Mouse (Mus musculus) spleen, adult 2 months (tissue): ENCODE data around the gene Tex45. TPM values are rescaled to one million over a fixed set of nuclear protein-coding genes. Genes with fewer than 3 reads are reported as not detected.
A peak's percentile ranks its signal among the peaks of the same experiment; 100 is the strongest.

Experiments used
- DNase-seq, 2 experiments: peaks; one replicate each; pipeline versions ENCODE4 v3.0.0 to v3.0.0-alpha.2; 2012 to 2021; ENCODE audit warnings: low spot score in 2 of 2, low read depth in 1 of 2
- H3K27ac ChIP-seq: fragments of 200-500 bp; 2 replicates; pipeline ENCODE4 v1.5.1; 2012; ENCODE audit warnings: low read length, inconsistent platforms; ENCODE audit not compliant: insufficient read depth
- H3K27me3 ChIP-seq: fragments of 200-500 bp; 2 replicates; pipeline ENCODE4 v1.6.1; 2012; ENCODE audit warnings: mild to moderate bottlenecking, moderate library complexity, low read length, inconsistent platforms; ENCODE audit not compliant: control insufficient read depth, insufficient read depth
- H3K36me3 ChIP-seq: fragments of 200-500 bp; 2 replicates; pipeline ENCODE4 v1.6.1; 2012; ENCODE audit warnings: mild to moderate bottlenecking, low read length, inconsistent platforms; ENCODE audit not compliant: control insufficient read depth, insufficient read depth
- H3K4me1 ChIP-seq: fragments of 200-500 bp; 2 replicates; pipeline ENCODE4 v1.6.1; 2011; ENCODE audit warnings: inconsistent platforms; ENCODE audit not compliant: control insufficient read depth, insufficient read depth, insufficient read length
- H3K4me3 ChIP-seq: fragments of 200-500 bp; 2 replicates; pipeline ENCODE4 v1.5.1; 2011; ENCODE audit warnings: mild to moderate bottlenecking, inconsistent platforms; ENCODE audit not compliant: insufficient read depth, insufficient read length; ENCODE audit errors: extremely low read depth
- CTCF ChIP-seq: fragments of 200-500 bp; IDR thresholded peaks from 2 replicates; pipeline ENCODE4 v1.5.1; 2011; ENCODE audit warnings: mild to moderate bottlenecking, inconsistent platforms; ENCODE audit not compliant: insufficient read depth, insufficient read length, insufficient replicate concordance; ENCODE audit errors: extremely low read depth
- POLR2A ChIP-seq: fragments of 200-500 bp; IDR thresholded peaks from 2 replicates; pipeline ENCODE4 v1.6.1; 2011; ENCODE audit warnings: low read depth, low read length, inconsistent platforms
- WGBS: fragments of 180-500 bp; shearing (Covaris S2); methylation state at CpG from one replicate; pipeline ENCODE4 v1.1.7; 2018; 5-methylcytosine and 5-hydroxymethylcytosine counted together
- polyA plus RNA-seq: library from polyadenylated mRNA; depleted of rRNA; stranded (reverse); fragments of >200 nt; gene quantifications from 2 replicates; pipeline ENCODE4 v1.2.3, GENCODE M21; 2012

Tex45 gene
- polyA plus RNA-seq, 1 experiment: 0.05 TPM

DNA sequence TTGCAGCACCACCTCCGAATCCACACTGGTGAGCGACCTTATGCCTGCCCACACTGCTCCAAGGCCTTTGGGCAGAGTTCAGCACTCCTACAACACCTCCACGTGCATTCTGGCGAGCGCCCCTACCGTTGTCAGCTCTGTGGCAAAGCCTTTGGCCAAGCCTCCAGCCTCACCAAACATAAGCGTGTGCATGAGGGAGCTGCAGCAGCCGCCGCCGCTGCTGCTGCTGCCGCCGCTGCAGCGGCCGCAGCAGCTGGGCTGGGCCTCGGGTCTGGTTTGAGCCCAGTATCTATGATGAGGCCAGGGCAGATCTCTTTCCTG, 25.7 kb downstream of the Tex45 start:
- no peak for DNase-seq
- Histone ChIP-seq H3K27me3 (no peaks in the 10 kb centered on the region), H3K36me3 (no peaks in the 10 kb centered on the region; the same call in 1 of the 2 replicates), H3K4me1 (0 out of 2 replicates have a peak, but pooled peaks cover 3% of the 10 kb centered on the region), H3K27ac (no peak overlapping the region), H3K4me3 (no peak overlapping the region)
- TF ChIP-seq POLR2A (no peak), CTCF (no peak)
- WGBS: 94% methylated on average over 15 of the region's 15 CpGs

DNA sequence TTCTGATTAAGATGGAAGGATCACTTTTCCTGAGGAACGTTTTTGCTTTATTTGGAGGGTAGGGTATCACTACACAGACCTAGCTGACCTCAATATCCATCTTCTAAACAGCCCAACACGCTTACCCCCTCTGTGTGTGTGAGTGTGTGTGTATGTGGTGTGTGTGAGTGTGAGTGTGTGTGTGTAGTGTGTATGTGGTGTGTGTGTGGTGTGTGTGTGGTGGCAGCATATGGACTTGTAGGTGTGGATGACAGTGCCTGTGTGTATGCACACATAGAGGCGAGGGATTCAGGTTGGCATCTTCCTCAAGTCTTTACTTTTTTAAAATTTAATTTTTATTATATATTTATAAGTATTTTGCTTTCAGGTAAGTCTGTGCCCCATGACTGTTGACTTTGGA, 27.9 kb downstream of the Tex45 start:
- 90% methylated on average over 3 of the region's 3 CpGs for WGBS
- Histone ChIP-seq H3K27me3 (no peaks in the 10 kb centered on the region), H3K27ac (no peak overlapping the region), H3K4me1 (0 out of 2 replicates have a peak, but pooled peaks cover 2% of the 10 kb centered on the region), H3K4me3 (no peak overlapping the region), H3K36me3 (no peaks in the 10 kb centered on the region; the same call in 1 of the 2 replicates)
- no peak for DNase-seq
- TF ChIP-seq CTCF: no peak
- no peak for TF ChIP-seq POLR2A

DNA sequence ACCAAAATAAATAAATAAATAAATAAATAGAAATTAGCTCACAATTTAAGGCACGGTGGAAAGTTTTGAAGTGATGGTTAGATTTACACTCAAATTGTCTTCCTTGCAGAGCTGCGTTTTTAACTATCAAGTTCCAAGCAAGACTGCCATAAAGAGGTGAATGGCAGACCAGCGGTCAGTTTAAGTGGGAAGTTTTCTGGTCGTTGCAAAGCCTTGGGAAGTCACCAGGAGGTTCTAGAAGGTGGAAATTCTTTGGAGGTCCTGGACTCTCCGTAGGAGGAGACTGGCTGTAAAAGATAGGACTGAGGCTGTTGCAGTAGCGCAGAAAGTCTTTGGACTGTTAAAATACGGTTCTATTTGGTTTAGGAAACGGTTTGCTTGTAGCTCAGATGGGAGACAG, 29.1 kb downstream of the Tex45 start:
- no peak for DNase-seq
- H3K27me3 ChIP-seq: no peaks in the 10 kb centered on the region
- TF ChIP-seq CTCF: no peak
- 3% methylated on average over 8 of the region's 8 CpGs for WGBS
- H3K36me3 ChIP-seq: no peaks in the 10 kb centered on the region; the same call in 1 of the 2 replicates
- H3K4me1 ChIP-seq: no peaks in the 10 kb centered on the region
- peak overlapping the region; percentile 73 for H3K4me3 ChIP-seq
- H3K27ac ChIP-seq: peak overlapping the region; percentile 58

DNA sequence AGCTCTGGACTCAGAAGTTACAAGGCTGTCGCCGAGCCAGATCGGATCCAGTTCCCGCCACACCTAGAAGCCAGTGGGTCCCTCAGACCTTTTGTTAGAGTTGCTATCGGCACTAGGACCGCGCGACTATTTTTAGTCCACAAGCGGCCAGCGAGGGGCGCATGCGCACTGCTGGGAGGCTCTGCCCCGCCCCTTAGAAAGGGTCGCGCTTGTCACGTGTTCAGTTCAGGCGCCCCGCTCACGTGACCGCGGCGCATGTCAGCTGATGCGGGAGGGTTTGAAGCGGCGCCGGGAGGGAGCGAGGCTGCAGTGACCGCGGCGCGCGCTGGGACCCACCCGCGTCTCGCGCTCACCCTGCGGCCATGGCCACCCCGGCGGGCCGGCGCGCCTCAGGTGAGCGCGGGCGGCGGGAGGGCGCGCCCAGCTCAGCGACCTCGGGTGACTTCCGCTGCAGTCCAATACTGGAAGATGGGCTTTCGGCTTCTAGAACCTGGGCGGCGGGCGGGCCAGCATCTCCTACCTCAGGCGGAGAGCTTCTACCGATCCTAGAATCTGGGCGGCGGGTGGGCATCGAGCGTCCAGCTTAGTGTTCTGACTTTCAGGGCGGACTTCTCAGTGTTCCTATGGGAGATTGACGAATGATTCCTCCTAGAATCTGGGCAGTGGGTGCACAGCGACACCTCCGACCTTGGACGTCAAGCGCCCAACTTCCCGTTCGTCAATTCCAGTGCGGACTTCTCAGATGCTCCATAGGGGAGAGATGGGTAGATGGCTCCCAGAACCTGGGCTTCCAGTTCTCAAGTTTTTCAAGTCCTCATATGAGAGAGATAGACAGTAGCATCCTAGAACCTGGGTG, 29.8 kb downstream of the Tex45 start, which contains the start of gene Mcoln1:
Mcoln1 (plus strand) TSS at position 223 of the 856 bp plus-strand sequence.
- peak; percentile 11; the same call in 1 of the 2 replicates for TF ChIP-seq POLR2A
- no peak for TF ChIP-seq CTCF
- under 1% methylated on average over 70 of the region's 70 CpGs for WGBS
- H3K4me3 ChIP-seq: peak within 1 kb of the TSS; percentile 73
- H3K27me3 ChIP-seq: no peaks in the 10 kb centered on the region
- no peaks in the 10 kb centered on the region; the same call in 1 of the 2 replicates for H3K36me3 ChIP-seq
- no peaks in the 10 kb centered on the region for H3K4me1 ChIP-seq
- DNase-seq: peak; percentile 89 to 97
- H3K27ac ChIP-seq: peak within 1 kb of the TSS; percentile 58

DNA sequence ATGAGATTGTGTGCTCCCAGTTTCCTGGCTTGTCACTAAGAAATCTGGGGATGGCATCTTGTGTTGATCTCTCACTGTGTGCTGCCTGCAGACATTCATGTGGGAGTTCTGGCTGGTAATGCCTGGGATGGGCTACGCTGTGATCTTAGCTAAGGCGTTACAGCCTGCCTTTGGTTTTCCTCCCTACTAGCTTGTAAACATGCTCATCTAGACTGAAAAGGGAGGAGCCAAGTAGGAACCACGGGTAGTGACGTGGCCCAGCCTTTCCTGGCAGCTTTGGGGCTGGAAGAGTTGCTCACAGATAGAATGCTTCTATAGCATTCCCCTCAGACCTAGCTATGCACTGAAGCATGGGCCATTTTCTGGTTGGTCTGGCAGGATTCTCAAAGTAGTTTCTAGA, 31.6 kb downstream of the Tex45 start:
- no peak overlapping the region for H3K4me3 ChIP-seq
- H3K36me3 ChIP-seq: peaks cover 12% of the 10 kb centered on the region
- 60% methylated on average over 4 of the region's 4 CpGs for WGBS
- no peak overlapping the region for H3K27ac ChIP-seq
- TF ChIP-seq CTCF (no peak), POLR2A (no peak)
- DNase-seq: no peak
- H3K27me3 ChIP-seq: no peaks in the 10 kb centered on the region
- H3K4me1 ChIP-seq: no peaks in the 10 kb centered on the region

DNA sequence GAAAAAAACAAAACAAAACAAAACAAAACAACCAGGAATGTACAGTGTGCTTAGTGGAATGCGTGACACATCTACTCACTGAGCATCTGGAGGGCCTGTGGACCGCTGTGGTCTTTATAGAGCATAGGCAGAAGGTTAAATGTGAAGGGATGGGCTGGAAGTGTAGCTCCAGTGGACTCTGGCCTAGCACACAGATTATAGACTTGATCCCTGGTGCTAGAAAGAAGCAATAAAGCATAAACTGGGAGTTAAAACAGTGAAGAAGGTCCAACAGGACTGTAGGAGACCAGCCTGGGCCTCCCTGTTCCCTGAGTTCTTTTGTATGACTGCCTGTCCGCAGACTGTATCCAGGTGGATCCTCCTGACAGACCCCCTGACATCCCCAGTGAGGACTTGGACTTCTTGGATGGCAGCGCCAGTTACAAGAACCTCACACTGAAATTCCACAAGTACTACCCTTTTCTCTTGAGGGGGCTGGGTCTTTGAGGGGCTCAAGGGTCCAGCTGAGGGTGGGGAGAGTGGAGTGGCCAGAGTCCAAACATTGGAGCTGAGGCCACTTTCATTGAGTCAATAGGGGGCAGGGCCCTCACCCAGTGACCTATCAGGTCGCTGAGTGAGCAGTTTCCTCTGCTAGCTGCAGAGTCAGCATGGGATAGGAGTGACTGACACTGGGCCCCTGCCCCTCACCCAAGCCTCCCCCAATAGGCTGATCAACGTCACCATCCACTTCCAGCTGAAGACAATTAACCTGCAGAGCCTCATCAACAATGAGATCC, 37.5 kb downstream of the Tex45 start:
- DNase-seq: no peak
- Histone ChIP-seq H3K36me3 (peaks cover 23% of the 10 kb centered on the region), H3K4me1 (no peaks in the 10 kb centered on the region), H3K27ac (no peak overlapping the region), H3K27me3 (no peaks in the 10 kb centered on the region), H3K4me3 (no peak overlapping the region)
- TF ChIP-seq POLR2A: no peak
- no peak for TF ChIP-seq CTCF
- 91% methylated on average over 6 of the region's 6 CpGs for WGBS
